Mouse (Mus musculus) MEL (cell line): ENCODE measurements around the gene Tmprss11b.

Experiments
- CTCF ChIP-seq, 3 experiments: IDR thresholded peaks in 2 of 3; conservative IDR thresholded peaks in 1 of 3; 2 replicates each; pipeline ENCODE4 v1.5.1; 2011 to 2012; ENCODE audit warnings: low read length in 3 of 3, low read depth in 2 of 3, mild to moderate bottlenecking in 2 of 3, improper control_type of control experiment in 1 of 3, inconsistent platforms in 1 of 3, mixed read lengths in 1 of 3, moderate library complexity in 1 of 3; ENCODE audit not compliant: control insufficient read depth in 1 of 3, insufficient read depth in 1 of 3, poor library complexity in 1 of 3, severe bottlenecking in 1 of 3
- EP300 ChIP-seq, 2 experiments: IDR thresholded peaks; 2 replicates each; pipeline ENCODE4 v1.6.1; 2011; ENCODE audit warnings: improper control_type of control experiment in 2 of 2, low read length in 2 of 2, low read depth in 1 of 2, mild to moderate bottlenecking in 1 of 2
- MEF2A ChIP-seq: IDR thresholded peaks from 2 replicates; pipeline ENCODE4 v1.6.1; 2014; ENCODE audit warnings: low read depth, mild to moderate bottlenecking, inconsistent platforms, low read length, improper control_type of control experiment; ENCODE audit not compliant: poor library complexity, insufficient replicate concordance, severe bottlenecking; ENCODE audit errors: extremely low read depth
- NELFE ChIP-seq: IDR thresholded peaks from 2 replicates; pipeline ENCODE4 v1.6.1; 2011; ENCODE audit warnings: low read depth, low read length, improper control_type of control experiment
- ZC3H11A ChIP-seq: IDR thresholded peaks from 2 replicates; pipeline ENCODE4 v1.6.1; 2012; ENCODE audit warnings: low read depth, mild to moderate bottlenecking, inconsistent platforms, low read length, improper control_type of control experiment

DNA sequence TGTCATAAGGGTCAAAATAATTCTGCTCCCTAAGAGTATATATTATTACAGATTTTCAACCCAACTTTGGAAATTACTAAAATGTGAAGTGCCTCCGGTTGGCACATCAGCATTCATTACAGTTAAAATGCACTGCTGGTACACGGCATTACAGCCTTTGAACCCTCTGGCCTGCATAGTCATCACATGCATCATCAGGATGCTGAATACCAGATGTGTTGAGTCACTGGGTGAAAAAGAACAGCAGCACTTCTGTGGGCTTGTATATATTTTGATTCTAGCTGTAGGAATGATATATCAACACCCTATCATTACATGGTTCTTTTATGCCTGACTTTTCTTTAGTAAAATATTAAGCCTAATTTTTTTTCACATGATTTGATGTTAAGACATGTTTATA is 45.5 kb downstream of the Tmprss11b start:
- no peak for TF ChIP-seq ZC3H11A
- TF ChIP-seq CTCF (IDR thresholded peaks at IDR 0.05 in 2 of 3, conservative IDR thresholded peaks at IDR 0.05 in 1 of 3; ENCODE audit: control insufficient read depth in 1 of 3, insufficient read depth in 1 of 3, low read depth in 2 of 3, low read length in 3 of 3, poor library complexity in 1 of 3, severe bottlenecking in 1 of 3): no peak
- no peak for TF ChIP-seq MEF2A
- TF ChIP-seq NELFE: no peak
- TF ChIP-seq EP300 (IDR thresholded peaks at IDR 0.05; ENCODE audit: low read depth in 1 of 2, low read length in 2 of 2): no peak
